Mouse (Mus musculus) neural tube, embryonic 10.5 days (tissue): ENCODE measurements at regions not wholly inside any gene's neighbourhood (a gene's known extent, or its start where the extent isn't known, plus 50 kb on each side); places are given as distances from the start of the nearest gene placed in this dataset.

Experiments used
- DNase-seq: peaks from one replicate; pipeline ENCODE4 v3.0.0-alpha.2; 2017; ENCODE audit warnings: low spot score; ENCODE audit errors: extremely low spot score

DNA sequence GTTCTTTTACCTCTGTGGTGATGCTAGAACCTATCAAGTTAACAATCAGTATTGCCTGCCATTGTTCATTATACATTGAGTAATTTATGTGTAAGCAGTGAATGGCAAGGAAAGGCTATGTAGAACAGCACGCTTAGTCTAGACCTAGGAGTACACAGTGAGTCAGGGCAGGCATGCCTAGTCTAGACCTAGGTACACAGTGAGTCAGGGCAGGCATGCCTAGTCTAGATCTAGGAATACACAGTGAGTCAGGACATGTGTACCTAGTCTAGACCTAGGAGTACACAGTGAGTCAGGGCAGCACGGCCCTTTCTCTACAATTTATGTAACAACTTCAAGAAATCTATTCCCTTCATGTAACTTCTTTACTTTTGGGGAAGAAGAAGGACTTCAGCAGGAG lies 347.2 kb downstream of the Tmem232 start:
- no peak for DNase-seq

DNA sequence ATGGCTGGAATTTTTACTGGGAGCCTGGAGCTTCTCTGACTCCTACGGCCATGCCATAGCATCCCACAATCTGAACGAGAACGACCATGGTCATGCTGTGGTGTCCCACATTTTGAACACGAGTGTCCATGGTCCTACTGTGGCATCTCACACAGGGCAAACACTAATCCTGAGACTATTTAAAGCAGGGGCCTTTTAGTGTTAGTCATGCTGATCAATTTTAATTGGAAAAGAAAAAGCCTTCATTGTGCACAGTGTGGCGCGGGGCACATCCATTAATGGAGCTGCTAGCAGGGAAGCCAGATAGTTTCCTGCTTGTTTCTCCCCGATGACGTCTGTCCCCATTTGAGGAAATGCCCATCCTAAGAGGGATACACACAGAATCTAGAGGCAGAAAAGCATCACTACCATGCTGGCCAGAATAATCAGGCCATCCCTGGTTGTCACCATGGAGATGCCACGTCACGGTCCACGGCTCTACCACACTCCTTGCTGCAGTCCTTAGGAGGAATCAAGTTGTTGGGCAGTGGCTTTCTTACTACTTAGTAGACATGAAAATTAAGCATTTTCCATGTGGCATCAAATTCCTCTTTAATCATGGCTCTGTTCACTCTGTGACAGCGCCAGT lies 348.0 kb downstream of the Tmem232 start:
- DNase-seq = no peak

DNA sequence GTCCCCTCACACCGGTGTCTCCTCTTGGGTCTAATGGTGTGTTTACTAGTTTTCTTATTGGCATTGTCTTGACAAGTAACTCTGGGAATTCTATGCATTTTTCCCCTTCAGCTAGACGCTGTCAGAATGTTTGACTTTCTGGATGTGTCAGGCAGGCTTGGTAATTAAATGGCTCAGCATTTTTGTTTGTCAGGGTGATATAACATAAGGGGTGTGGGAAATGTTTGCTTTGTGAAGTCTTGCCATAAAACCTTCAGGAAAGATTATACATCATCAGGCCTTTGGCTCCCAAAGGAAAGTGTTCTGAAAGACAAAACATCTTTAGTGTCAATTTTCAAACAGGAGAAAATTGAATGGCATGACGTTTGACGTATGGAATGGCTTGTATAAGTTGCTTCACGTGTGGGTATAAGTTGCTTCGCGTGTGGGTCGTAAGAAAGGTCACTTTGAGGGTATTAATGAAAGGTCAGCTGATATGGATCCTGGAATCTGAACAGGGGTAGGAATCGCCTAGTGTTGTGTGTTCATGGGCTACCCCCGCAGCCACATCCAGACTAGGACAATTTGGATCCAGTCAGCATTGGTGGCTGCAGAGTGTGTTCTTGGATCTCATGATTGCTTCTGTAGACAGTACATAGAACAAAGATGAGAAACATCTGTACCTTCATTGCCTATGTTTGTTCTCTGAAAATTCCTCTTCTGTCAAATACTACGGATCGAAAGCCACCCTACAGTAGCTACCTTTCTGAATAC lies 349.6 kb downstream of the Tmem232 start:
- DNase-seq = no peak

DNA sequence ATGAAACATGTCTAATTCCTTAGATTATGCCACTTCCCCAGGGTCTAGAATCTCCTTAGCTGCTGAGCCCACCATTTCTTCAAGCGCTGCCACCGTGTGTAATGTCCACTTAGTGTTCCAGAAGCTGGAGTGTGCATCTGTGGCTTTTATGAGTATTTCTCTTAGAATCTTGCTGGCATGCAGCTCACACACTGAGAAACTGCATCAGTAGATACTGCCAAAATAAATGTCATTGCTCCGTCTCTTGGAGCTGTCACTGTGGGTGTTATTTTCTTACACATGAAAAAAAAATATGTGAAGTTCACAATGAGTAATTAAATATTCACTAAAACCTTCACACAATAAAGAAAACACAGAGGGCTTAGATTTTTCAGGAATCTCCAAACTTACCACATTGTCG lies 345.3 kb upstream of the 4930583I09Rik start:
- no peak for DNase-seq

GRCm38 (mm10) chr17:65175770-65176169 lies 339.9 kb upstream of the 4930583I09Rik start:
- DNase-seq = no peak

DNA sequence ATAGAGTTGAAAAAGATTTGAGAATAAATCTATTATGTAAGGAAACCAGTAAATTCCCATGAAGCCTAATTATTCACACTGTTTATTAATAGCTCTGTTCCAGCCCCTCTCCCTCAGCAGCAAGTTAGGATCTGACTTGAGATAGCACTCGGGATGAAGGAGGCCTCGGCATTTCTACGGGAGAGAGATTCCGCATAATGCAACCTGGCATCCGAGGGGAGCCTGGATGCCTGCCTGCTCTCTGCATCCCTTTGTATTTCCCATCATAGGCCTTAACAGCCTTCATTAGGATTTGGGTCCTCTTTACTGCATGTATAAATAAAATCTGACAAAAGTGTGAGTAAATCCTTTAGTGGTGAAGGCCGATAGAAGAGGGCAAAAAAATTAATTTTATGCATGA lies 338.2 kb upstream of the 4930583I09Rik start:
- no peak for DNase-seq

DNA sequence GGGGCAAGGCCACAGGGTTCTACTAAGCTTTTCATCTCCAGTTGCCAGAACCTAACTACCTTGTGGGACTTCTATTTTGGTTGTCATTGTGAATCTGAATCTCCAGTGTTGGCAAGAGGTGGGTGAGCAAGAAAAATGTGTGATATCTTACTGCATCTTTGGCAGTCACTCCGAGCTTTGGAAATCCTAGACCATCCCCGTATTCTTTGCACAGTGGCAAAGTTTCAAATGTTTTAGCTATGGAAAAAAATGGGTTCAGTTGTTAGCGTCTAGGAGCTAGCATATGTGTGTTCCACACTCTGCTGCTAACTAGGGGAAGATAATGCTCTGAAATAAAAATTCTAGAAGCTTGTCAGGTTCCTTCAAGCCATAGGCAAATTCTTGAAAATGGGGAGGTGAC lies 337.4 kb upstream of the 4930583I09Rik start:
- DNase-seq = no peak

- DNase-seq = no peak
These were observed 334.8 kb upstream of the 4930583I09Rik start for GRCm38 (mm10) chr17:65170691-65171090.

- no peak for DNase-seq
These were observed 334.2 kb upstream of the 4930583I09Rik start for GRCm38 (mm10) chr17:65169981-65170617.

- DNase-seq = no peak
These were observed 310.5 kb upstream of the 4930583I09Rik start for GRCm38 (mm10) chr17:65146376-65146775.

DNA sequence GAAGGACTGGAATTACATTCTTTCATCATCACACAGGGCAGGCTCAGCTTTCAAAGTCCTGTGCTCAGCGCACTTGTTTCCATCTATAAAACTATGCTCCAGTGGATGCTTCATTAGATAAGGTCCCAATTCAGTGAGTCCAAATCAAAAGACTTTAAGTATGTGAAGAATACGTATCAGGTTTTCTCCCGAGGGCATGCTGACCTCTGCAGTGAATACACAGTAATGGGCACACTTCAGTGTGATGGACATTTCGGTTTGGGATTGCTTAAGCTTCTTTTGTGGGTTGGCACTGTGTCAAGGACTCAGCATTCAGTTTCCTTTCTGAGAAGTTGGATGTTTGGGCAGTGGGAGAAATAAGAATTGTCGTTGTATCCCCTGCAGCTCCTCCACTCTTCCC lies 278.8 kb upstream of the 4930583I09Rik start:
- no peak for DNase-seq

GRCm38 (mm10) chr17:65113121-65113520 lies 277.2 kb upstream of the 4930583I09Rik start:
- DNase-seq = no peak

DNA sequence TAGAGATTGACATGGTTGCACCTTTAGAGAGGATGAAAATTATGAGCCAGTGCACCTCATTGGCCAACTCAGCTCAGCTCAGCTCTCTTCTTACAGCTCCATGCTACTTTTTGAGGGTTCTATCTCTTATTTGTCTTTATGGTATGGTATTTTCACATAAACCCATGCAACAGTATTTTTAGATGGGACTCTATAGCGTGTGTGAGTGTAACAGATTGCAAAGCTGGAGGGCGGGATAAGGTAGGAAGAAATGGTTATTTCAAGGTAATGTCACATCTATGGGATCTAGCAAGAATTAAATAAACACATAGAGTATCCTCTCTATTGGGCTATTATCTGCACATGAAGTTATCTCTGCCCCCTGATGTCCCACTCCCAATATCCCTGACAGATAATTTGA lies 269.8 kb upstream of the 4930583I09Rik start:
- DNase-seq = no peak

DNA sequence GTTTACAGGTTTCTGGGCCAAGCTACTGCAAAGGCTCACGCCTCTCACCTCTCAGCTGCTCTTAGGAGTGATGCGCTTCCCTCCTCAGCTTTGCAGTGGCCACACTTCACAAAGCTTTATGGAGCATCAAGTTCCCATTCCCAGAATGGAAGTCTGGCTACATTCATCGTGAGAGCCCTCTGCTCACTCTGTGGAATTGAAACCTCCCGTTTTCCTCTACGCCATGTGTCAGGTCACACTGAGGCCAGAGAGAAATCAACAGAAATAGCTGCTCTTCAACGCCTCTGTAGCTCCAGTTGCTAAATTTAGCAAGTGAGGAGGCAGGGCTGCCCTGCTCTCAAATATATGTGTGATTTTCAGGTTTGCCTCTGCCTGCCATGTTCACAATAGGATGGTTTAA lies 265.3 kb upstream of the 4930583I09Rik start:
- DNase-seq = no peak

DNA sequence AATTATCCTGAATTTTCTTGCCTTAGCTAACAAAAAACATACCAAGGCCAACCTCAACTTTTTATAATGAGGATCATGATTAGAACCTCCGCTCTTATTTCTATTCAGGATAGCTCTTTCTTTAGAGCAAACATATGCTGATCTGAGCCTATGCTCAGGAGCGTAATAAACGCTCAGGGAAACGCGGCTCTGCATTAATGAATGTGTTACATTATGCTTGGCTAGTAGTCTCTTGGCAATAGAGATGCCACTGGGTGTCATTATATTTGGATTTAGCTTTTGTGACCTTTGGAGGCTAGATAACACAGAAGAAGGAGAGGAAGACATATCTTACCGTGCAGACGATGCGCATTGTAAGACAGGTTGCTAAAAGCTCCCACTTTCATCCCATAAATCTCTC lies 246.4 kb upstream of the 4930583I09Rik start:
- no peak for DNase-seq

GRCm38 (mm10) chr17:65081779-65082086 lies 245.9 kb upstream of the 4930583I09Rik start:
- no peak for DNase-seq

- no peak for DNase-seq
These were observed 245.4 kb upstream of the 4930583I09Rik start for GRCm38 (mm10) chr17:65081072-65081778.

- no peak for DNase-seq
These were observed 239.0 kb upstream of the 4930583I09Rik start for GRCm38 (mm10) chr17:65074878-65075277.

GRCm38 (mm10) chr17:65071114-65071513 lies 235.2 kb upstream of the 4930583I09Rik start:
- DNase-seq = peak; percentile 28

DNA sequence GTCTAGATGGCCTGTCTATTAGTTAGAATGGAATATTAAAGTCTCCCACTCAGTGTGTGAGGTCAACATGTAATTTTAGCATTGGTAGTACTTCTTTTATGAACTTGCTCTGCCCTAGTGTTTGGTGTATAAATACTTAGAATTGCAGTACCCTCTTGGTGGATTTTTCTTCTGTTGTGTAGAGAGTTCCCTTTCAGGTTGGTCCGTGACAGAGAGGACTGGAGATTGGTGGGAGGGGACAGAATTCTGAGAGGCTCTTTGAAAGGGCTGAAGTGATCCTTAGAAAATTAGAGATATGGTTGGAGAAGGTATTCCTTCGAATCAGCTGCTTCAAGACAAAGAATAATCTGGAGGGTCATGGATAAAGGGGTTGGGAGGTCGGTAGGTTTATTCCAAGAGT lies 230.3 kb upstream of the 4930583I09Rik start:
- DNase-seq = no peak

GRCm38 (mm10) chr17:65056059-65056458 lies 220.2 kb upstream of the 4930583I09Rik start:
- no peak for DNase-seq

- DNase-seq = no peak
These were observed 214.1 kb upstream of the 4930583I09Rik start for GRCm38 (mm10) chr17:65049860-65050482.
